Mouse (Mus musculus) layer of hippocampus, adult 8-10 months (tissue): ENCODE results near the gene Cnot10. TPM values are rescaled to one million over a fixed set of nuclear protein-coding genes. Genes with fewer than 3 reads are reported as not detected.

Experiments
- DNase-seq, 2 experiments: peaks; one replicate each; pipeline ENCODE4 v3.0.0; 2022; ENCODE audit warnings: low spot score in 2 of 2
- total RNA-seq, 4 experiments: library from RNA; stranded (reverse); gene quantifications; 2 replicates each; pipeline ENCODE4 v1.2.4; 2022

The Cnot10 gene
- total RNA-seq, 4 experiments from 2014 or later: 48.5 to 56.0 (median 53.2) TPM

DNA sequence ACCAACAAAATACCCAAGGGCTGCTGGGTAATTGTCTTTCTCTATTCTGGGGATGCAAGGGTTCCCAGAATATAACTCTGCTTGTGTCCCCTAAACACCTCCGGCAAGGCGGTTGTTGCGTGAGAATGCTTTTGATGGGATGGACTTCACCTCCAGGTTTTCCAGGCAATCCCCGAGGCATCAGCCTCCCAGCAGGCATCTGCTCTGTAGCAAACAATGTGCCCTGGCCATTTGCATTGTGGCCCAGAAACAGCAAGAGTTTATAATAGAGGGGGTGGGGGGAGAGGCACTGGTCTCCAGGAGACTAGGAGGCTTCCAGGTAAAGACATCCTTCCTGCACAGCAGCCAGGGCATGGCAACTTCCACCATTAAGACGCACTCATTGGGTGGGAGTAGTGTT is 90.9 kb downstream of the Cnot10 start:
- DNase-seq: no peak

DNA sequence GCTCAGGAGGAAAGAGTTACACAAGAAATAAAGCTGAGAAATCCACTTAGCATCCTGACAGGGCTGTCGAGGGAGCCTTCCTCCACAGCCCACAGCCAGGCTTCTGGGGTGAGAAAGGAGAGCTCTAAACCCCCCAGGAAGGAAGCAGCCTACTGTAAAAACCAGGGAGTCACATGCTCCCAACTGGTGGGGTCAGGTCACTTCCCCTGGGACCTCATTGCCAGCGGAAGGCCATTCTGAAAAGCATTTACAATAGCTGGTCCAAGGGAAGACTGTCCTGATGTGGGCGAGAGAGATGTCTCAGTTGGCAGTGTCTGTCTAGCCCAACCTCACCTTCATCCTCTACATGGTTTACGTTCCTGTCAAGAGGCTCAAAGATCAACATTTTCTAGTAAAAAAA is 91.5 kb downstream of the Cnot10 start:
- DNase-seq: no peak

- DNase-seq: no peak
These were observed 92.3 kb downstream of the Cnot10 start for GRCm38 (mm10) chr9:114547643-114548077.

- no peak for DNase-seq
These were observed 93.2 kb downstream of the Cnot10 start for GRCm38 (mm10) chr9:114546765-114547164.

DNA sequence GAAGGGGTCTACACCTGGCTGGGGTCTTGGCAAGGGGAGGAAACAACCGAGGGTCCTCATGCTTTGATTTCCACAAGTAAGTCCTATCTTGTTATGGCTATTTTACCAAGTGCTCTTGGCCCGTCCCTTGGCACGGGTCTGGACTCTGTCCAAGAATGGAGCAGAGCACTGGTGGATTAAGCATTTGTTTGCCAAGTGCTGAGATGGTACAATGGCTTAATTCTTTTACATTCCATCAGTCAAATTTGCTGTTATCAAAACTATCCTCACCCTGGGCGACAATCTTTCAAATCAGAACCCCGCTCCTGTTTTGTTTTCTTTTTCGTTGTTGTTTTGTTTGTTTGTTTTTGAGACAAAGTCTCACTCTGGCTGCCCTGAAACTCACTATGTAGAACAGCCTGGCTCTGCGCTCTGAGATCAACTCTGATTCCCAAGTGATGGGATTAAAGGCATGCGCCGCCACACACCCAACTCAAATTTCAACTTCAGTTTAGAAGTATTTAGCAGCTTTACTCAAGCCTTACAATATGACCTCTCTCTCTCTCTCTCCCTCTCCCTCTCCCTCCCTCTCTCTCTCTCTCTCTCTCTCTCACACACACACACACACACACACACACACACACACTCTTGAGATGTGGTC is 95.1 kb downstream of the Cnot10 start:
- DNase-seq: no peak

GRCm38 (mm10) chr9:114543882-114544753 is 95.9 kb downstream of the Cnot10 start:
- no peak for DNase-seq

GRCm38 (mm10) chr9:114541279-114541741 is 98.7 kb downstream of the Cnot10 start:
- no peak for DNase-seq

GRCm38 (mm10) chr9:114538996-114539563 is 100.9 kb downstream of the Cnot10 start:
- no peak for DNase-seq

- DNase-seq: no peak
These were observed 103.4 kb downstream of the Cnot10 start for GRCm38 (mm10) chr9:114536628-114537027.

Other genes with a start within 250 kb of the Cnot10 start
- 1 to 10 TPM; 6.1 to 9.8 (median 8.3) TPM for gene Crtap, start 249.5 kb downstream of the Cnot10 start, total RNA-seq
- 10 to 100 TPM; 20.2 to 40.0 (median 30.7) TPM for gene Glb1, start 239.1 kb downstream of the Cnot10 start, total RNA-seq
- gene Tmppe, start 239.1 kb downstream of the Cnot10 start, total RNA-seq: 10 to 100 TPM; 10.6 to 13.4 (median 12.4) TPM
- not detected for gene Ccr4, start 135.3 kb downstream of the Cnot10 start, total RNA-seq
- not detected for gene C130032M10Rik, start 124.5 kb downstream of the Cnot10 start, total RNA-seq
- gene Trim71, start 75.8 kb downstream of the Cnot10 start, total RNA-seq: 1 to 10 TPM; 1.3 to 1.9 (median 1.6) TPM
- gene Dync1li1, start 48.6 kb upstream of the Cnot10 start, total RNA-seq: 10 to 100 TPM; 84.7 to 97.3 (median 90.5) TPM
- 10 to 100 TPM; 19.3 to 33.9 (median 25.7) TPM for gene Cmtm6, start 90.9 kb upstream of the Cnot10 start, total RNA-seq
- 1 to 10 TPM; 3.4 to 7.4 (median 5.3) TPM for gene Cmtm7, start 141.7 kb upstream of the Cnot10 start, total RNA-seq
- gene Cmtm8, start 204.0 kb upstream of the Cnot10 start, total RNA-seq: 1 to 10 TPM; 2.4 to 3.7 (median 2.5) TPM